Comparison of ENCODE assay signal across 21 mouse cellular contexts in the genomic region with DNA sequence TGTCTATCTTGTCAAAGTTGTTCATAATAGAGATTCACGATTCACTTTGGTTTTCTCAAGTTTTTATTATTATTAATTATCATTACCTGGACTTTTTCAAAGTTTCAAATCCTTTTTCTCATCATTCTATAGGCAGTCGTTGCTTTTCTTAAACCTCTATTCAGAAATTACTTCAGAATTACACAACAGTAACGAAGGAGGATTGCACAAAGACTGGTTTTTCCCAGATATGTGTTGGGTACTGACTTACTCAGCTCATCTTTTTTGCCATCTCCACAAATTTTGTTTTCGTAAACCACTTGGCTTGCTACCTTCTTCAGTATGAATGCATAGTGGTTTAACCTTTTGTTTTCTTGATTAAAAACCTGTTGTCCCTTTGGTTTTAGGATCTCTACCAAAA.
"Had no signal": no experiment of that assay in that cellular context is flagged by ENCODE, and none has a peak within 500 bp of the region (broad histone marks: within the 10 kb centered on the region; RNA-seq: fewer than 3 reads in every experiment).

No protein-coding gene starts in this region.

- ATAC-seq: forebrain, embryonic 13.5 days; forebrain, embryonic 14.5 days; forebrain, embryonic 15.5 days; forebrain, embryonic 16.5 days; forebrain, postnatal 0 days had no signal

- DNase-seq: cerebellum, adult 8-10 months; cerebellum, adult 9-10 months; cerebellum, adult 9-11 months; cerebellum, postnatal 10 days; cerebellum, postnatal 14 days; cerebellum, postnatal 25 days; cerebellum, postnatal 36 days; embryo, embryonic 11 days; forebrain, postnatal 0 days; gastrocnemius, adult 2 months; gastrocnemius, postnatal 10 days; gastrocnemius, postnatal 14 days; gastrocnemius, postnatal 25 days; gastrocnemius, postnatal 36 days; heart, adult 11 months; heart, adult 18-20 months; heart, adult 2 months had no signal
